Mouse (Mus musculus) megakaryocyte-erythroid progenitor cell, adult 5-6 weeks (primary cell): ENCODE data around the gene Macrod1. TPM values are rescaled to one million over a fixed set of nuclear protein-coding genes. Genes with fewer than 3 reads are reported as not detected.

ENCODE experiments used
- ATAC-seq: replicated peaks from 2 replicates; pipeline ENCODE4 v1.8.0; 2016; ENCODE audit warnings: mild to moderate bottlenecking, inconsistent platforms; ENCODE audit not compliant: severe bottlenecking, poor library complexity, low FRiP score, low TSS enrichment
- total RNA-seq, 2 experiments: library from RNA; stranded (forward) in 1 of 2; stranded (reverse) in 1 of 2; fragments of 200-1000, 215-1000 nt in 1 of 2; fragments of >200 nt in 1 of 2; fragmentation: Nextera tagmentation in 1 of 2; gene quantifications; 2 replicates each; pipeline ENCODE4 v1.2.3; 2014 to 2017

Macrod1 gene
- total RNA-seq, 2 experiments from 2014 or later: 10.3 to 19.1 TPM

DNA sequence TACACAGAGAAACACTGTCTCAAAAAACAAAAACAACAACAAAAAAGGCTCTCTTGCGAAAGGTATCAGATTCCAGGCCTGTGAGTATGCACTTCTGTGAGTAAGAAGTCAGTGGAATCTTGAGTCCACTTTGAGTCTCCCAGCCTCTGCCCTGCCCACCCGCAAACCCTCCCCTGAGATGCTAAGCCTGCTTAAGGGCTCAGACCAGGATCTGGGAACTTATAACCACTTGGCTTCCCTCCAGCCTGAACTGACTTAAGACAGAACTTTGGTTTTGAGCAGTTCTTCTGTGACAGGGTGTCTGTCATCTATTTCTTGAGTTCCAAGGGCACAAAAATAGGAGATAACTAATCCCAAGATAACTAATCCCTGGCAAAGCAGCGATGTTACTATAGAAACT is 156.4 kb downstream of the Macrod1 start:
- no peak for ATAC-seq

DNA sequence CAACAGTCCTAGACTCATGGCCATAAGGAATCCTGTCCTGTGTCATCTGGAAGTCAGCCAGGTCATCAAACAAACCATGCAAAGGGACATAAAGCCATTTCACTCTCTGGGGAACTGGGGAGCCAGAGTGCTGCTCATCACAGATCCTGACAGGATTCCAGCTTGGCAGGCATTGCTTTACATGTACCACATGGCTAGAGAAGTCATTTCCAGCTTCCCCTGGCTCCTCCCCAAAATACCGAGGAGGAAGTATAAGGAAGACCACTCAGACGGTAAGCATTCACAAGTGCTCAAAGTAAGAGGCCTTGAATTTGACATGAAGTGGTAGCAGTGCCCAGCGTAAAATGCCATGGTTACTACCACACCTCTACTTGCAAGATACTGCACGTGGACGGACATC is 157.9 kb downstream of the Macrod1 start:
- ATAC-seq: no peak

- peak; percentile 99 for ATAC-seq
Measured at GRCm38 (mm10) chr19:7217162-7217925, 160.7 kb downstream of the Macrod1 start, which contains the start of gene Cox8a. Gene Cox8a, minus strand, starts transcription at chr19:7217616.

DNA sequence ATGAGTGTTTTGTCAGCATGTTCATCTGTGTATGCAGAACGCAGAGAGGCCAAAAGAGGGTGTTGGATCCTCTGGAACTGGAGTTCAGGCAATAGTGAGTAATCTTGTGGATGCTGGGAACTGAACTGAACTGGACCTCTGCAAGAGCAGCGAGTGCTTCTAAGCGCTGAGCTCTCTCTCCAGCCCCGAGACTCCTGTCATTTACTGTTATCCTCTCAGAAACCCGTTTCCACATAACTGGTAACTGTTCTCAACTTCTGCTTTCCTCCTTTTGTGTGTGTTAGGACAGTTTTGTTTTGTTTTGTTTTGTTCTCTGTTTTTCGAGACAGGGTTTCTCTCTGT is 161.3 kb downstream of the Macrod1 start:
- ATAC-seq: peak; percentile 35

GRCm38 (mm10) chr19:7218753-7219152 is 162.1 kb downstream of the Macrod1 start:
- no peak for ATAC-seq

DNA sequence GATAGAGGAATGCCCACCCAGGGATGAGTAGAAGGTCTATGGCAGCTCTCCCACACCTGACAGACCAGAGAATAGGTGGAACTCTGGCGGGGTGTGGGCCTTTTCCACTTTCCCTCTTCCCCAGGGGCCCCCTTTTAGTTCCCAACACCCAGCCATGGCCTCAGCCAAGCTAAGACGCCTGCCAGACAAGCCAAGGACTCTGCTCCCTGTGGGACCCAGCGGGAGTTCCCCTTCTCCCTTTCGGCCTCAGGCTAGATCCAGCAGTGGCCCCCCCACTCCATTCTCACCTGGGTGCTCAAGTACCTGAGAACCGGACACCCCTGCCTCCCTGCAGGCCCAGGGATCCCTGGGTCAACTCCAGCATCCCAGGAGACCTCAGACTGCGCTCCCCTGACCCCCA is 165.6 kb downstream of the Macrod1 start:
- ATAC-seq: no peak

DNA sequence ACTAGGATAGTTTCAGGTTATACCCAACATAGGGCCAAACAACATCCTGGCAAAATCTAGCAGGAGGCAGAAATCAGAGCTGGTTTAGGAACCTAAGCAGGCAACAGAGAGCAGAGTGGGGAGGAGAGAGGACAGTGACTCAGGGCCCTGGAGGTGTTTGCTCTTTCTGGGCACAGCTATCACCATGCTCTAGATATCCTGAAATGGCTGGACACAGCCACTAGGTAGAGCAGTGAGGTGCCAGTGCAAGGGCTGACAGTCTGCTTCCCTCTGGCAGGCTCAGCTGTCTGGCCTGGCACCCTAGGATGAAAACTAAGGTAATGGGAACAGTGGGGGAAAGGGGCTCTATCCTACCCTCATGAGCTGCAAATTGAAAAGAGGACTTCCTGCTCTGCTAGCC is 166.9 kb downstream of the Macrod1 start:
- ATAC-seq: 0 out of 2 replicates have a peak, but pooled peaks have one; percentile 38

- no peak for ATAC-seq
Measured at GRCm38 (mm10) chr19:7224253-7224652, 167.6 kb downstream of the Macrod1 start.

- no peak for ATAC-seq
Measured at GRCm38 (mm10) chr19:7225096-7225690, 168.6 kb downstream of the Macrod1 start.

- no peak for ATAC-seq
Measured at GRCm38 (mm10) chr19:7226511-7226914, 169.9 kb downstream of the Macrod1 start.

DNA sequence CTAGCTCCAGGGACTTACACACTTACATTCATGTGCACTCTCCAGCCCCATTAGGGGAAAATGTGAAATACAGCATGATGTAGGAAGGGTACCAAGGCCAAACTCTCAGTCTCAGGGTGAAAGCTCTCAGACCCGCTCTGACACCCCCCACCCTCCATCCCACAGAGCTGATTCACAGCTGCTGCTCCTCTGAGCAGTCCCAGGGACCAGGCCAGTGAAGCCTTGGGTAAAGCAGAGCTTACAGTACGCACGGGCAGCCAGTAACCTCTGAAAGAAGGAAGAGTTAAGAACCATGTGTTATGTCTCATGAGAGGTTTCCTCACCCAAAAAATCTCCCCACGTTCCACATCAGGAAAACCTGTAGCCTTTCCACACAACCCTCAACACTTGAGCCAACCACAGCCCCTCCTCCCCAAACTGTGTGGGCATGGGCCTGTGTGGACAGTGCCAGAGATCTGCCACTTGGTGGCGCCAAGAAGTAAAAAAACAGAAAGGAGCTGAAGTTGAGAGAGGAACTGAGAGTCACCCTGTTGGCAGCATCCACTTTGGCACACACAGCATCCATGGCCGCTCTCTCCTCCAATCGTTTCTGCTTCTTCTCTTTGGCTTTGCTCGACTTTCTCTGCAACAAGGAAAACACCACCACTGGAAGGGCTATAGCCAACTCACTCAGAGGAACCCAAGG is 178.1 kb downstream of the Macrod1 start:
- peak; percentile 91 for ATAC-seq

- no peak for ATAC-seq
Measured at GRCm38 (mm10) chr19:7235461-7235860, 178.9 kb downstream of the Macrod1 start.

- no peak for ATAC-seq
Measured at GRCm38 (mm10) chr19:7236011-7236410, 179.4 kb downstream of the Macrod1 start.

- no peak for ATAC-seq
Measured at GRCm38 (mm10) chr19:7236742-7237141, 180.1 kb downstream of the Macrod1 start.

GRCm38 (mm10) chr19:7239574-7239973 is 183.0 kb downstream of the Macrod1 start:
- no peak for ATAC-seq

GRCm38 (mm10) chr19:7240291-7240690 is 183.7 kb downstream of the Macrod1 start:
- no peak for ATAC-seq

DNA sequence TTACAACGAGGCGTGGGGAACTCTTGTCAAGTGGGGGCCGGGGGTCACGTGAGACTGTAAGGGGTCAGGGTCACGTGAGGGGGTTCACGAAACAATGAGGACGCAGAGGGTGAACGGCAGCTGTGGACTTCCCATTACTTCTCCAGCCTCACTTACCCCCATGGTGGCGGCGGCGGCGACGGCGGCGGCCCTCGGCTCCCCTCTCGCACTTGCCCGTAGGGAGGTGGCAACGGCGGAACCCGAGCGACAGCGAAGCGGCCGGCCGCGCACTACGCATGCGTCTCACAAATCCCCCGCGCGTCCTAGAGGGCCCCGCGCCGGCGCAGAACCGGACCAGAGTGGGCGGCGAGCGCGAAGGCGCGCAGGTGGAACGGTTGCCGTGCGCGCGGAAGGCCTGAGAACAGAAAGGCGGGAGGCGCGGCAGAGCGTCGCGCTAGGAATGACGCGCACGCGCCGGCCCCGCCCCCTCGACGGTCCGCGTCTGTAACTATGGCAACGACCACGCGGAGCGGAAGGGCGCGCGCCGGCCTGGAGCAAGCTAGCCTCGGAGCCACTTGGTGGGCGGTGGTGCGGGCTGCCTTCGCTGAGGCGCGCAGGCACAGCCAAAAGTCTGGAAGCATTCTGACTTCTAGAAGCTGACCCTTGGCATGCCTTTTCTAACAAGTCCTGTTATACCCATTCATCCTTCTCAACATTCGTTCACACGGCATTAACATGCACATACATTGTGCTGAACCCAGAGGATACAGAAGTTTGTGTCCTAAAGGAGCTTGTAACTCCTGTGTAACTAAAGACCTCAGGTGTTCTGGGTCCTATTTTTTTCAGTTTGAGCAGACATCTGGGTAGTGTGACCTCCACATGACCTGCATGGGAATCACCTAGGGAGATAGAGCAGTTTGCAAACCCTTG is 184.4 kb downstream of the Macrod1 start, which contains the start of gene Naa40:
Naa40 (minus strand) TSS at position 402 of the 909 bp plus-strand sequence.
- peak; percentile 82 for ATAC-seq

GRCm38 (mm10) chr19:7246021-7246420 is 189.4 kb downstream of the Macrod1 start:
- ATAC-seq: peak; percentile 61
